ENCODE assay signal across 8 mouse cellular contexts in the genomic region with DNA sequence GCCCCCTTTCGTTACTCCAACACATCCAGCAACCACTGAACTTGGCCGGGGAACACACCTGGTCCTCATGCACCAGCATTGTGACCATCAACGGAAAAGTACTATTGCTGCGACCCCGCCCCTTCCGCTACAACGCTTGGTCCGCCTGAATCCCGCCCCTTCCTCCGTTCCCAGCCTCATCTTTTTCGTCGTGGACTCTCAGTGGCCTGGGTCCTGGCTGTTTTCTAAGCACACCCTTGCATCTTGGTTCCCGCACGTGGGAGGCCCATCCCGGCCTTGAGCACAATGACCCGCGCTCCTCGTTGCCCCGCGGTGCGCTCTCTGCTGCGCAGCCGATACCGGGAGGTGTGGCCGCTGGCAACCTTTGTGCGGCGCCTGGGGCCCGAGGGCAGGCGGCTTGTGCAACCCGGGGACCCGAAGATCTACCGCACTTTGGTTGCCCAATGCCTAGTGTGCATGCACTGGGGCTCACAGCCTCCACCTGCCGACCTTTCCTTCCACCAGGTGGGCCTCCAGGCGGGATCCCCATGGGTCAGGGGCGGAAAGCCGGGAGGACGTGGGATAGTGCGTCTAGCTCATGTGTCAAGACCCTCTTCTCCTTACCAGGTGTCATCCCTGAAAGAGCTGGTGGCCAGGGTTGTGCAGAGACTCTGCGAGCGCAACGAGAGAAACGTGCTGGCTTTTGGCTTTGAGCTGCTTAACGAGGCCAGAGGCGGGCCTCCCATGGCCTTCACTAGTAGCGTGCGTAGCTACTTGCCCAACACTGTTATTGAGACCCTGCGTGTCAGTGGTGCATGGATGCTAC. TPM values are rescaled to one million over a fixed set of nuclear protein-coding genes. Genes with fewer than 3 reads are reported as not detected.
DNase-seq lines count a peak whose midpoint lies in the region; ATAC-seq and TF ChIP-seq lines count a peak whose summit lies in the region.

Tert (plus strand) TSS at position 167 of the 805 bp plus-strand sequence.

- peak within 1 kb of the TSS; percentile 72 for H3K4me3 ChIP-seq in heart, embryonic 13.5 days
- H3K4me3 ChIP-seq in kidney, embryonic 16.5 days (ENCODE audit: low read length): peak within 1 kb of the TSS; percentile 47
- peak within 1 kb of the TSS; percentile 56 for H3K4me3 ChIP-seq in liver, postnatal 0 days (ENCODE audit: low read depth, low read length)
- peak within 1 kb of the TSS; percentile 40 for H3K4me3 ChIP-seq in neural tube, embryonic 14.5 days (ENCODE audit: low read depth, low read length)

- no peaks in the 10 kb centered on the region for H3K9me3 ChIP-seq in heart, embryonic 13.5 days
- H3K9me3 ChIP-seq in kidney, embryonic 16.5 days (ENCODE audit: low read length): no peaks in the 10 kb centered on the region
- H3K9me3 ChIP-seq in liver, postnatal 0 days (ENCODE audit: low read length): no peaks in the 10 kb centered on the region
- no peaks in the 10 kb centered on the region for H3K9me3 ChIP-seq in neural tube, embryonic 14.5 days (ENCODE audit: control insufficient read depth, low read length)

- no peak within 1 kb of the TSS for H3K27ac ChIP-seq in heart, embryonic 13.5 days (replicated peaks)
- H3K27ac ChIP-seq in kidney, embryonic 16.5 days (ENCODE audit: low read length): no peak within 1 kb of the TSS
- 0 out of 2 replicates have a peak within 1 kb of the TSS, but pooled peaks have one; percentile 18 for H3K27ac ChIP-seq in liver, postnatal 0 days (ENCODE audit: low read depth)
- no peak within 1 kb of the TSS for H3K27ac ChIP-seq in neural tube, embryonic 14.5 days (ENCODE audit: low read depth, low read length)

- ATAC-seq in heart, embryonic 13.5 days (ENCODE audit: extremely low read depth, insufficient number of reproducible peaks, low FRiP score, low TSS enrichment): 0 out of 2 replicates have a peak, but pooled peaks have one; percentile 23
- peak; percentile 90 for ATAC-seq in kidney, embryonic 16.5 days (ENCODE audit: low FRiP score, low TSS enrichment)
- peak; percentile 83 for ATAC-seq in liver, postnatal 0 days
- ATAC-seq in neural tube, embryonic 14.5 days (ENCODE audit: low read depth): peak; percentile 88

- H3K27me3 ChIP-seq in heart, embryonic 13.5 days (replicated peaks): no peaks in the 10 kb centered on the region
- no peaks in the 10 kb centered on the region for H3K27me3 ChIP-seq in kidney, embryonic 16.5 days (ENCODE audit: insufficient read depth, low read length)
- H3K27me3 ChIP-seq in liver, postnatal 0 days (ENCODE audit: insufficient read depth, low read length): no peaks in the 10 kb centered on the region
- no peaks in the 10 kb centered on the region for H3K27me3 ChIP-seq in neural tube, embryonic 14.5 days (ENCODE audit: control insufficient read depth, insufficient read depth, low read length)

- peak; percentile 53 for DNase-seq in 3134 (ENCODE audit: extremely low read depth, insufficient read length, low spot score)
- DNase-seq in adrenal gland, adult (ENCODE audit: inconsistent age in 2 of 2, low spot score in 1 of 2): peak; percentile 80 to 90
- DNase-seq in embryo, embryonic 11 days: peak; percentile 82
- DNase-seq in liver, postnatal 0 days: peak; percentile 64
- DNase-seq in testis, postnatal 14 days (ENCODE audit: low spot score): peak; percentile 64

- peak; percentile 59 for TF ChIP-seq CTCF in liver, postnatal 0 days (IDR thresholded peaks at IDR 0.05; ENCODE audit: low read depth)

- H3K4me2 ChIP-seq in heart, embryonic 13.5 days: peak within 1 kb of the TSS; percentile 93
- peak within 1 kb of the TSS; percentile 97 for H3K4me2 ChIP-seq in kidney, embryonic 16.5 days (replicated peaks; ENCODE audit: low read depth, low read length)
- peak within 1 kb of the TSS; percentile 83 for H3K4me2 ChIP-seq in liver, postnatal 0 days (ENCODE audit: low read depth, low read length)
- peak within 1 kb of the TSS; percentile 77 for H3K4me2 ChIP-seq in neural tube, embryonic 14.5 days (ENCODE audit: low read depth, low read length)

- H3K9ac ChIP-seq in heart, embryonic 13.5 days: peak within 1 kb of the TSS; percentile 84
- peak within 1 kb of the TSS; percentile 62 for H3K9ac ChIP-seq in kidney, embryonic 16.5 days (replicated peaks; ENCODE audit: low read length)
- peak within 1 kb of the TSS; percentile 41; the same call in 1 of the 2 replicates for H3K9ac ChIP-seq in liver, postnatal 0 days (replicated peaks)
- H3K9ac ChIP-seq in neural tube, embryonic 14.5 days (replicated peaks; ENCODE audit: low read depth, low read length): peak within 1 kb of the TSS; percentile 66

- H3K4me1 ChIP-seq in heart, embryonic 13.5 days: peaks cover 3% of the 10 kb centered on the region; the same call in 1 of the 2 replicates
- H3K4me1 ChIP-seq in kidney, embryonic 16.5 days (ENCODE audit: insufficient read depth, low read length): peaks cover 14% of the 10 kb centered on the region
- H3K4me1 ChIP-seq in liver, postnatal 0 days (ENCODE audit: insufficient read depth): peaks cover 9% of the 10 kb centered on the region
- H3K4me1 ChIP-seq in neural tube, embryonic 14.5 days (ENCODE audit: control insufficient read depth, insufficient read depth, low read length): no peaks in the 10 kb centered on the region

- peaks cover 7% of the 10 kb centered on the region for H3K36me3 ChIP-seq in heart, embryonic 13.5 days
- H3K36me3 ChIP-seq in kidney, embryonic 16.5 days (ENCODE audit: insufficient read depth, low read length): no peaks in the 10 kb centered on the region; the same call in 1 of the 2 replicates
- H3K36me3 ChIP-seq in liver, postnatal 0 days (replicated peaks; ENCODE audit: insufficient read depth, low read length): no peaks in the 10 kb centered on the region; the same call in 1 of the 2 replicates
- H3K36me3 ChIP-seq in neural tube, embryonic 14.5 days (ENCODE audit: control insufficient read depth, insufficient read depth, low read length): no peaks in the 10 kb centered on the region

- TF ChIP-seq EP300 in liver, postnatal 0 days (IDR thresholded peaks at IDR 0.05; ENCODE audit: low read depth): no peak

- 12% methylated on average over 47 of the region's 47 CpGs for WGBS in heart, embryonic 13.5 days
- 7% methylated on average over 47 of the region's 47 CpGs for WGBS in kidney, embryonic 16.5 days
- 15% methylated on average over 47 of the region's 47 CpGs for WGBS in liver, postnatal 0 days (ENCODE audit: insufficient replicate concordance)
- 8% methylated on average over 47 of the region's 47 CpGs for WGBS in neural tube, embryonic 14.5 days

RNA-seq across cellular contexts. Expression of gene Tert, which starts in this region (rescaled TPM):
- polyA plus RNA-seq in heart, embryonic 13.5 days (2015; fragmentation: Nextera tagmentation; extraction: Ambion mirVana): 2.1 and 2.4 TPM in 2 replicates
- 6.6 and 8.0 TPM in 2 replicates for polyA plus RNA-seq in kidney, embryonic 16.5 days (2015; fragmentation: Nextera tagmentation; extraction: Ambion mirVana)
- polyA plus RNA-seq in liver, postnatal 0 days (2015; fragmentation: Nextera tagmentation; extraction: Ambion mirVana): 0.21 and 0.29 TPM in 2 replicates
- polyA plus RNA-seq in neural tube, embryonic 14.5 days (2014; fragmentation: Nextera tagmentation; extraction: Ambion mirVana): 6.6 and 7.0 TPM in 2 replicates

Comparison
In these comparisons a context has a peak if more than half of its experiments do, and no peak if none do; other contexts are left out.
1. Peak in DNase-seq, ATAC-seq, H3K4me3 ChIP-seq, H3K27ac ChIP-seq, H3K9ac ChIP-seq and H3K4me2 ChIP-seq in liver, postnatal 0 days; RNA of the gene not detected or under 1 TPM.
2. ATAC-seq: peak in every context shown above with its lines; median percentile 90 in kidney, embryonic 16.5 days; 88 in neural tube, embryonic 14.5 days; 83 in liver, postnatal 0 days; 23 in heart, embryonic 13.5 days.